Comparison of ENCODE assay signal across 7 mouse cellular contexts in the genomic region with DNA sequence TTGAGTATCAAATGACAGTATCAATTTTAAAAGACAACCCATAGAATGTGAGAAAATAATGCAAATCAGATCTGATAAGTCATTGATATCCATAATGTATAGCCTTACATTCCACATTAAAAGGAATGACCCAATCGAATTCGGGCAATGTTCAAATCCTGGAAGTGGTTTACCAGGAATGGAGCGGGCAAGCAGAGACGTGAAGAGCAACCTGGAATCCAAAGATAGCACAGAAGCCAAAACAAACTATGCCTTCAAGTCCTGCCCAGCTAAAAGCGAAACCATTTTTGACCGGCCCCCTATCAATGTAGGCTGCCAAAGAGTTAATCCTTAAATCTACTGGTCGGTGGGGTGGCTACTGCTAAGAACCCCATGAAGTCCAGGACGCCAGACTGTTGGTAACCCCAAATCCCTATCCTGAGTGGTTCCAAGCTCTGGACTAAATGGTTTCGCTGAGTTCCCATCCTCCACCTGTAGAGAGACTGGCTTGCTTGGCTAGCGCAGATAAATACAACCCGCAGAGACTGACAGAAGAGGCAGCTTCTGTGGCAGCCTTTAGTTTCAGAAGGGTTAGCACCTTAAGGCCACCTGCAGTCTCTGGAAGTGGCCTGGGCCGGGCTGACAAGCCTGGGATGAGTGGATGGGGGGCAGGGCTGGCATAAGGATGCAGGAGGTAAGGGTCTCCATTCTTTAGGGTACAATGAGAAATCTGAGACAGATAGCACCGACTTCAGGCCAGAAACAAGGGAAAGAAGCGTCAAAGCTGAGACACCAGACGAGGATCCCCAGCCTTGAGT. TPM values are rescaled to one million over a fixed set of nuclear protein-coding genes. Genes with fewer than 3 reads are reported as not detected.
A peak's percentile ranks its signal among the peaks of the same experiment; 100 is the strongest.
DNase-seq lines count a peak whose midpoint lies in the region; ATAC-seq and TF ChIP-seq lines count a peak whose summit lies in the region.

No protein-coding gene starts in this region.

- no peak overlapping the region for H3K9ac ChIP-seq in lung, embryonic 15.5 days
- H3K9ac ChIP-seq in limb, embryonic 14.5 days (ENCODE audit: low read depth, low read length, severe bottlenecking), result no peak overlapping the region
- no peak overlapping the region for H3K9ac ChIP-seq in stomach, embryonic 14.5 days (replicated peaks; ENCODE audit: low read depth, low read length)

- no peak for TF ChIP-seq POLR2A in limb, embryonic 14.5 days (IDR thresholded peaks at IDR 0.05; ENCODE audit: borderline replicate concordance, extremely low read depth, insufficient read depth, insufficient read length)

- DNase-seq in lung, postnatal 14 days, result no peak
- DNase-seq in forebrain, embryonic 10.5 days (ENCODE audit: extremely low spot score, low spot score), result no peak
- DNase-seq in limb, embryonic 14.5 days (ENCODE audit: low spot score), result no peak
- DNase-seq in cerebellum, postnatal 10 days, result no peak
- no peak for DNase-seq in left cerebral cortex, adult 18-20 months (ENCODE audit: low spot score in 2 of 2)

- no peaks in the 10 kb centered on the region for H3K9me3 ChIP-seq in lung, embryonic 15.5 days
- H3K9me3 ChIP-seq in forebrain, embryonic 10.5 days, result no peaks in the 10 kb centered on the region
- no peaks in the 10 kb centered on the region for H3K9me3 ChIP-seq in limb, embryonic 14.5 days (ENCODE audit: control insufficient read depth, low read length)
- H3K9me3 ChIP-seq in stomach, embryonic 14.5 days (ENCODE audit: control insufficient read depth, low read depth, low read length), result no peaks in the 10 kb centered on the region

- H3K4me3 ChIP-seq in lung, embryonic 15.5 days, result peak overlapping the region; percentile 39
- H3K4me3 ChIP-seq in forebrain, embryonic 10.5 days, result peak overlapping the region; percentile 68
- peak overlapping the region; percentile 35 for H3K4me3 ChIP-seq in limb, embryonic 14.5 days (replicated peaks; ENCODE audit: low read length)
- H3K4me3 ChIP-seq in stomach, embryonic 14.5 days (ENCODE audit: low read depth, low read length), result peak overlapping the region; percentile 26

- WGBS in lung, embryonic 15.5 days, result 16% methylated on average over 15 of the region's 15 CpGs
- 19% methylated on average over 15 of the region's 15 CpGs for WGBS in forebrain, embryonic 10.5 days
- WGBS in limb, embryonic 14.5 days, result 18% methylated on average over 15 of the region's 15 CpGs
- 18% methylated on average over 15 of the region's 15 CpGs for WGBS in stomach, embryonic 14.5 days

- ATAC-seq in lung, embryonic 15.5 days (ENCODE audit: borderline replicate concordance, extremely low read depth, low FRiP score, low TSS enrichment), result peak; percentile 7; the same call in 1 of the 2 replicates
- ATAC-seq in limb, embryonic 14.5 days (ENCODE audit: low FRiP score, low read depth), result no peak
- ATAC-seq in stomach, embryonic 14.5 days (ENCODE audit: insufficient number of reproducible peaks, insufficient read depth, low FRiP score, low read depth), result peak; percentile 30; the same call in 1 of the 2 replicates

- no peak overlapping the region for H3K27ac ChIP-seq in lung, embryonic 15.5 days
- peak overlapping the region; percentile 78 for H3K27ac ChIP-seq in forebrain, embryonic 10.5 days
- H3K27ac ChIP-seq in limb, embryonic 14.5 days (replicated peaks; ENCODE audit: low read depth, low read length), result no peak overlapping the region
- H3K27ac ChIP-seq in stomach, embryonic 14.5 days (ENCODE audit: low read length), result no peak overlapping the region

- H3K36me3 ChIP-seq in lung, embryonic 15.5 days, result no peaks in the 10 kb centered on the region
- H3K36me3 ChIP-seq in forebrain, embryonic 10.5 days (replicated peaks), result no peaks in the 10 kb centered on the region
- no peaks in the 10 kb centered on the region for H3K36me3 ChIP-seq in limb, embryonic 14.5 days (ENCODE audit: control insufficient read depth, insufficient read depth, low read length)
- H3K36me3 ChIP-seq in stomach, embryonic 14.5 days (ENCODE audit: control insufficient read depth, insufficient read depth, low read length), result no peaks in the 10 kb centered on the region

- H3K4me2 ChIP-seq in lung, embryonic 15.5 days, result peak overlapping the region; percentile 93
- peak overlapping the region; percentile 94 for H3K4me2 ChIP-seq in limb, embryonic 14.5 days (replicated peaks; ENCODE audit: low read depth, low read length, severe bottlenecking)
- H3K4me2 ChIP-seq in stomach, embryonic 14.5 days (replicated peaks; ENCODE audit: low read depth, low read length), result peak overlapping the region; percentile 77

- H3K4me1 ChIP-seq in lung, embryonic 15.5 days, result peaks cover 17% of the 10 kb centered on the region
- peaks cover 47% of the 10 kb centered on the region for H3K4me1 ChIP-seq in forebrain, embryonic 10.5 days
- peaks cover 7% of the 10 kb centered on the region for H3K4me1 ChIP-seq in limb, embryonic 14.5 days (ENCODE audit: control insufficient read depth, insufficient read depth, low read length)
- peaks cover 9% of the 10 kb centered on the region; the same call in 1 of the 2 replicates for H3K4me1 ChIP-seq in stomach, embryonic 14.5 days (ENCODE audit: control insufficient read depth, insufficient read depth, low read length)

- peaks cover 28% of the 10 kb centered on the region for H3K27me3 ChIP-seq in lung, embryonic 15.5 days
- H3K27me3 ChIP-seq in forebrain, embryonic 10.5 days (ENCODE audit: poor library complexity, severe bottlenecking), result peaks cover 40% of the 10 kb centered on the region
- no peaks in the 10 kb centered on the region for H3K27me3 ChIP-seq in limb, embryonic 14.5 days (ENCODE audit: control insufficient read depth, insufficient read depth, low read length)
- no peaks in the 10 kb centered on the region for H3K27me3 ChIP-seq in stomach, embryonic 14.5 days (ENCODE audit: control insufficient read depth, insufficient read depth, low read length)

RNA-seq across cellular contexts. Expression of a gene that starts 0.6 kb away (rescaled TPM):
- polyA plus RNA-seq in lung, embryonic 15.5 days (2015; fragmentation: Nextera tagmentation; extraction: Ambion mirVana), result 1.6 and 2.0 TPM in 2 replicates
- polyA plus RNA-seq in forebrain, embryonic 10.5 days (2016; fragmentation: Nextera tagmentation; extraction: Ambion mirVana), result 10.5 and 13.5 TPM in 2 replicates
- polyA plus RNA-seq in limb, embryonic 14.5 days (2012; rRNA removed), result 2.9 and 3.2 TPM in 2 replicates
- 1.0 and 1.1 TPM in 2 replicates for polyA plus RNA-seq in limb, embryonic 14.5 days (2014; fragmentation: Nextera tagmentation; extraction: Ambion mirVana)
- polyA plus RNA-seq in stomach, embryonic 14.5 days (2014; fragmentation: Nextera tagmentation; extraction: Ambion mirVana), result 7.9 and 9.7 TPM in 2 replicates
- 100 to 1,000 TPM; 477 to 484 TPM for total RNA-seq in left cerebral cortex, adult 18-20 months (2021)

RNA-seq across cellular contexts. Expression of a gene that starts 15.1 kb away (rescaled TPM):
- 240 and 247 TPM in 2 replicates for polyA plus RNA-seq in lung, embryonic 15.5 days (2015; fragmentation: Nextera tagmentation; extraction: Ambion mirVana)
- polyA plus RNA-seq in forebrain, embryonic 10.5 days (2016; fragmentation: Nextera tagmentation; extraction: Ambion mirVana), result 255 and 262 TPM in 2 replicates
- 120 and 181 TPM in 2 replicates for polyA plus RNA-seq in limb, embryonic 14.5 days (2012; rRNA removed)
- polyA plus RNA-seq in limb, embryonic 14.5 days (2014; fragmentation: Nextera tagmentation; extraction: Ambion mirVana), result 179 and 195 TPM in 2 replicates
- polyA plus RNA-seq in stomach, embryonic 14.5 days (2014; fragmentation: Nextera tagmentation; extraction: Ambion mirVana), result 215 and 216 TPM in 2 replicates
- total RNA-seq in left cerebral cortex, adult 18-20 months (2021), result 10 to 100 TPM; 60.6 to 73.2 TPM

RNA-seq across cellular contexts. Expression of a gene that starts 26.6 kb away (rescaled TPM):
- 10.1 and 14.0 TPM in 2 replicates for polyA plus RNA-seq in lung, embryonic 15.5 days (2015; fragmentation: Nextera tagmentation; extraction: Ambion mirVana)
- 37.4 and 52.1 TPM in 2 replicates for polyA plus RNA-seq in forebrain, embryonic 10.5 days (2016; fragmentation: Nextera tagmentation; extraction: Ambion mirVana)
- polyA plus RNA-seq in limb, embryonic 14.5 days (2012; rRNA removed), result 3.5 and 4.3 TPM in 2 replicates
- 2.8 and 6.6 TPM in 2 replicates for polyA plus RNA-seq in limb, embryonic 14.5 days (2014; fragmentation: Nextera tagmentation; extraction: Ambion mirVana)
- polyA plus RNA-seq in stomach, embryonic 14.5 days (2014; fragmentation: Nextera tagmentation; extraction: Ambion mirVana), result 4.2 and 4.6 TPM in 2 replicates
- under 1 TPM; 0.09 to 0.19 TPM for total RNA-seq in left cerebral cortex, adult 18-20 months (2021)

RNA-seq across cellular contexts. Expression of a gene that starts 37.5 kb away (rescaled TPM):
- 168 and 174 TPM in 2 replicates for polyA plus RNA-seq in lung, embryonic 15.5 days (2015; fragmentation: Nextera tagmentation; extraction: Ambion mirVana)
- 66.2 and 70.1 TPM in 2 replicates for polyA plus RNA-seq in forebrain, embryonic 10.5 days (2016; fragmentation: Nextera tagmentation; extraction: Ambion mirVana)
- 120 and 135 TPM in 2 replicates for polyA plus RNA-seq in limb, embryonic 14.5 days (2012; rRNA removed)
- 118 and 133 TPM in 2 replicates for polyA plus RNA-seq in limb, embryonic 14.5 days (2014; fragmentation: Nextera tagmentation; extraction: Ambion mirVana)
- polyA plus RNA-seq in stomach, embryonic 14.5 days (2014; fragmentation: Nextera tagmentation; extraction: Ambion mirVana), result 112 and 122 TPM in 2 replicates
- total RNA-seq in left cerebral cortex, adult 18-20 months (2021), result 10 to 100 TPM; 55.8 to 58.9 TPM

RNA-seq across cellular contexts. Expression of a gene that starts 54.8 kb away (rescaled TPM):
- 4.7 and 6.9 TPM in 2 replicates for polyA plus RNA-seq in lung, embryonic 15.5 days (2015; fragmentation: Nextera tagmentation; extraction: Ambion mirVana)
- polyA plus RNA-seq in forebrain, embryonic 10.5 days (2016; fragmentation: Nextera tagmentation; extraction: Ambion mirVana), result 2.2 and 2.8 TPM in 2 replicates
- 56.8 and 85.1 TPM in 2 replicates for polyA plus RNA-seq in limb, embryonic 14.5 days (2012; rRNA removed)
- polyA plus RNA-seq in limb, embryonic 14.5 days (2014; fragmentation: Nextera tagmentation; extraction: Ambion mirVana), result 8.9 and 10.0 TPM in 2 replicates
- polyA plus RNA-seq in stomach, embryonic 14.5 days (2014; fragmentation: Nextera tagmentation; extraction: Ambion mirVana), result 7.1 and 8.0 TPM in 2 replicates
- total RNA-seq in left cerebral cortex, adult 18-20 months (2021), result 100 to 1,000 TPM; 113 to 133 TPM
